Mouse (Mus musculus) MEL (cell line): Measurements from ENCODE around the gene Mlh1. TPM values are rescaled to one million over a fixed set of nuclear protein-coding genes. Genes with fewer than 3 reads are reported as not detected.

Experiments
- DNase-seq: peaks from one replicate; pipeline ENCODE4 v3.0.0; 2011; ENCODE audit warnings: low read depth, low spot score
- H3K27ac ChIP-seq: 2 replicates; pipeline ENCODE4 v1.5.1; 2012; ENCODE audit warnings: low read depth, mild to moderate bottlenecking, control low read depth, low read length, moderate library complexity; ENCODE audit not compliant: control insufficient read depth
- H3K27me3 ChIP-seq, 2 experiments: fragments of 150-350 bp in 1 of 2; sonication (generic) in 1 of 2; 2 replicates each; pipeline ENCODE4 v1.6.1; 2012; ENCODE audit warnings: low read length in 2 of 2, mild to moderate bottlenecking in 2 of 2, improper control_type of control experiment in 1 of 2, moderate library complexity in 1 of 2; ENCODE audit not compliant: insufficient read depth in 2 of 2, control insufficient read depth in 1 of 2
- H3K36me3 ChIP-seq, 2 experiments: 2 replicates each; pipeline ENCODE4 v1.6.1; 2012 to 2014; ENCODE audit warnings: low read length in 2 of 2, improper control_type of control experiment in 1 of 2, inconsistent platforms in 1 of 2, mild to moderate bottlenecking in 1 of 2; ENCODE audit not compliant: insufficient read depth in 2 of 2, control insufficient read depth in 1 of 2
- H3K4me1 ChIP-seq, 2 experiments: fragments of 150-350 bp in 1 of 2; sonication (generic) in 1 of 2; 2 replicates each; pipeline ENCODE4 v1.6.1; 2012; ENCODE audit warnings: low read length in 2 of 2, improper control_type of control experiment in 1 of 2, mild to moderate bottlenecking in 1 of 2; ENCODE audit not compliant: insufficient read depth in 2 of 2, control insufficient read depth in 1 of 2
- H3K4me3 ChIP-seq, 2 experiments: fragments of 150-350 bp in 1 of 2; sonication (generic) in 1 of 2; 2 replicates each; pipeline ENCODE4 v1.5.1; 2012; ENCODE audit warnings: low read depth in 2 of 2, low read length in 2 of 2, mild to moderate bottlenecking in 2 of 2, moderate library complexity in 2 of 2, control low read depth in 1 of 2, improper control_type of control experiment in 1 of 2; ENCODE audit not compliant: control insufficient read depth in 1 of 2, insufficient read depth in 1 of 2
- H3K79me2 ChIP-seq: 2 replicates; pipeline ENCODE4 v1.6.1; 2012; ENCODE audit warnings: mild to moderate bottlenecking, low read length, moderate library complexity; ENCODE audit not compliant: control insufficient read depth, poor library complexity, insufficient read depth
- H3K9ac ChIP-seq: 2 replicates; pipeline ENCODE4 v1.6.1; 2012; ENCODE audit warnings: low read depth, mild to moderate bottlenecking, control low read depth, low read length, moderate library complexity; ENCODE audit not compliant: control insufficient read depth, poor library complexity, severe bottlenecking
- H3K9me3 ChIP-seq: fragments of 150-350 bp; sonication (generic); replicated peaks from 2 replicates; pipeline ENCODE4 v1.6.1; 2012; ENCODE audit warnings: mild to moderate bottlenecking, low read length, improper control_type of control experiment, moderate library complexity; ENCODE audit not compliant: insufficient read depth
- BHLHE40 ChIP-seq: IDR thresholded peaks from 2 replicates; pipeline ENCODE4 v1.6.1; 2012; ENCODE audit warnings: low read depth, mild to moderate bottlenecking, inconsistent platforms, low read length, improper control_type of control experiment, borderline replicate concordance
- CHD2 ChIP-seq: IDR thresholded peaks from 2 replicates; pipeline ENCODE4 v1.6.1; 2011; ENCODE audit warnings: low read length, improper control_type of control experiment
- GABPA ChIP-seq: IDR thresholded peaks from 2 replicates; pipeline ENCODE4 v1.6.1; 2012; ENCODE audit warnings: low read depth, mild to moderate bottlenecking, inconsistent platforms, low read length, improper control_type of control experiment, moderate library complexity
- GATA1 ChIP-seq: IDR thresholded peaks from 2 replicates; pipeline ENCODE4 v1.6.1; 2011; ENCODE audit warnings: low read depth, low read length, improper control_type of control experiment
- HCFC1 ChIP-seq: IDR thresholded peaks from 2 replicates; pipeline ENCODE4 v1.6.1; 2012; ENCODE audit warnings: low read depth, mild to moderate bottlenecking, inconsistent platforms, low read length, improper control_type of control experiment, moderate library complexity
- JUND ChIP-seq: IDR thresholded peaks from 2 replicates; pipeline ENCODE4 v1.6.1; 2011; ENCODE audit warnings: low read depth, mild to moderate bottlenecking, improper control_type of control experiment, low read length
- KAT2A ChIP-seq: conservative IDR thresholded peaks from 2 replicates; pipeline ENCODE4 v1.6.1; 2012; ENCODE audit warnings: low read depth, low read length, improper control_type of control experiment, inconsistent platforms
- MAX ChIP-seq: IDR thresholded peaks from 2 replicates; pipeline ENCODE4 v1.6.1; 2011; ENCODE audit warnings: low read length, improper control_type of control experiment
- MAZ ChIP-seq: IDR thresholded peaks from 2 replicates; pipeline ENCODE4 v1.6.1; 2012; ENCODE audit warnings: low read depth, mild to moderate bottlenecking, inconsistent platforms, low read length, improper control_type of control experiment
- MEF2A ChIP-seq: IDR thresholded peaks from 2 replicates; pipeline ENCODE4 v1.6.1; 2014; ENCODE audit warnings: low read depth, mild to moderate bottlenecking, inconsistent platforms, low read length, improper control_type of control experiment; ENCODE audit not compliant: poor library complexity, insufficient replicate concordance, severe bottlenecking; ENCODE audit errors: extremely low read depth
- MXI1 ChIP-seq: IDR thresholded peaks from 2 replicates; pipeline ENCODE4 v1.6.1; 2011; ENCODE audit warnings: mild to moderate bottlenecking, low read depth, low read length, improper control_type of control experiment
- MYB ChIP-seq: IDR thresholded peaks from 2 replicates; pipeline ENCODE4 v1.6.1; 2011; ENCODE audit warnings: mild to moderate bottlenecking, low read depth, low read length, improper control_type of control experiment
- NRF1 ChIP-seq: IDR thresholded peaks from 2 replicates; pipeline ENCODE4 v1.6.1; 2014; ENCODE audit warnings: low read depth, mild to moderate bottlenecking, inconsistent platforms, low read length, improper control_type of control experiment, moderate library complexity; ENCODE audit not compliant: poor library complexity, insufficient read depth, severe bottlenecking
- POLR2A ChIP-seq, 2 experiments: IDR thresholded peaks; 2 replicates each; pipeline ENCODE4 v1.6.1; 2011 to 2012; ENCODE audit warnings: low read length in 2 of 2, mild to moderate bottlenecking in 2 of 2, control low read depth in 1 of 2, improper control_type of control experiment in 1 of 2, low read depth in 1 of 2, moderate library complexity in 1 of 2; ENCODE audit not compliant: control insufficient read depth in 1 of 2, insufficient read depth in 1 of 2, poor library complexity in 1 of 2
- POLR2AphosphoS2 ChIP-seq: IDR thresholded peaks from 2 replicates; pipeline ENCODE4 v1.6.1; 2011; ENCODE audit warnings: low read length, improper control_type of control experiment
- RAD21 ChIP-seq: IDR thresholded peaks from 2 replicates; pipeline ENCODE4 v1.6.1; 2011; ENCODE audit warnings: mild to moderate bottlenecking, low read depth, low read length, improper control_type of control experiment
- SMC3 ChIP-seq: IDR thresholded peaks from 2 replicates; pipeline ENCODE4 v1.6.1; 2011; ENCODE audit warnings: low read depth, low read length, improper control_type of control experiment
- TBP ChIP-seq: IDR thresholded peaks from 2 replicates; pipeline ENCODE4 v1.8.0; 2011; ENCODE audit warnings: low read depth, low read length, improper control_type of control experiment
- TCF12 ChIP-seq: IDR thresholded peaks from 2 replicates; pipeline ENCODE4 v1.6.1; 2014; ENCODE audit warnings: low read depth, mild to moderate bottlenecking, inconsistent platforms, low read length, improper control_type of control experiment, moderate library complexity
- UBTF ChIP-seq: IDR thresholded peaks from 2 replicates; pipeline ENCODE4 v1.6.1; 2012; ENCODE audit warnings: low read depth, mild to moderate bottlenecking, inconsistent platforms, low read length, improper control_type of control experiment, moderate library complexity, borderline replicate concordance; ENCODE audit not compliant: insufficient read depth
- ZKSCAN1 ChIP-seq: IDR thresholded peaks from 2 replicates; pipeline ENCODE4 v1.6.1; 2012; ENCODE audit warnings: low read depth, mild to moderate bottlenecking, inconsistent platforms, low read length, improper control_type of control experiment, moderate library complexity
- ZMIZ1 ChIP-seq: IDR thresholded peaks from 2 replicates; pipeline ENCODE4 v1.6.1; 2012; ENCODE audit warnings: low read depth, mild to moderate bottlenecking, inconsistent platforms, low read length, improper control_type of control experiment, moderate library complexity
- polyA plus RNA-seq, 2 experiments: library from polyadenylated mRNA; stranded (reverse) in 1 of 2; unstranded in 1 of 2; fragments of >175 nt in 1 of 2; fragments of >200 nt in 1 of 2; gene quantifications; 2 replicates each; pipeline versions ENCODE4 v1.2.1 to v1.2.4; 2012; ENCODE audit warnings: low replicate concordance in 2 of 2, low read depth in 1 of 2; ENCODE audit not compliant: insufficient read length in 2 of 2, insufficient read depth in 1 of 2, missing spikeins in 1 of 2
- total RNA-seq: library from RNA; depleted of rRNA; stranded (reverse); fragments of 300-350 nt; gene quantifications from 2 replicates; pipeline ENCODE4 v1.2.3, GENCODE M21; 2012

Gene Mlh1
- total and polyA plus RNA-seq, 3 experiments: 21.8 to 31.7 TPM; not detected in 1

DNA sequence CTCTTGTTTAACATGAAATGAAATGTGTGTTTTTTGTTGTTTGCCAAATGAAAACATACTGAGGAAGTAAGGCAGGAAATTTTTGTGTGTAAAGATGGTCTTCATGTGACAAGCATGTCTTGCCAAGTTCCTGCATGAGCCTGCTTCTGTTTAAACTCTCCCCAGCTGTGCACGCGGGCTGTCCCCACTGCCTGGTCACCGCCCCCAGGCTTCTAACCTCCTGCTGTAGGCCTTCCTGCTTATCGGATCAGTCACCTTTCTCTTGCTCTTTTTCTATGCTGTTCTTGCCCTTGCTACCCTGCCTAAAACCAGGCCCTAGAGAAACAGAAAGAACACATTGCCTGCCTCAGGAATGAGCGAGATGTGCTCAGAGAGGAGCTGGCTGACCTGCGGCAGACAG, 58.1 kb downstream of the Mlh1 start:
- Histone ChIP-seq H3K79me2 (no peaks in the 10 kb centered on the region), H3K9me3 (no peaks in the 10 kb centered on the region), H3K36me3 (no peaks in the 10 kb centered on the region), H3K4me3 (no peak overlapping the region), H3K4me1 (no peaks in the 10 kb centered on the region), H3K27me3 (no peaks in the 10 kb centered on the region), H3K27ac (no peak overlapping the region), H3K9ac (no peak overlapping the region)
- no peak for DNase-seq
- TF ChIP-seq JUND (no peak), GABPA (no peak), MYB (no peak), MAZ (no peak), GATA1 (no peak), HCFC1 (no peak), TBP (no peak)
- TF ChIP-seq, all 39 proteins: peak for 0

DNA sequence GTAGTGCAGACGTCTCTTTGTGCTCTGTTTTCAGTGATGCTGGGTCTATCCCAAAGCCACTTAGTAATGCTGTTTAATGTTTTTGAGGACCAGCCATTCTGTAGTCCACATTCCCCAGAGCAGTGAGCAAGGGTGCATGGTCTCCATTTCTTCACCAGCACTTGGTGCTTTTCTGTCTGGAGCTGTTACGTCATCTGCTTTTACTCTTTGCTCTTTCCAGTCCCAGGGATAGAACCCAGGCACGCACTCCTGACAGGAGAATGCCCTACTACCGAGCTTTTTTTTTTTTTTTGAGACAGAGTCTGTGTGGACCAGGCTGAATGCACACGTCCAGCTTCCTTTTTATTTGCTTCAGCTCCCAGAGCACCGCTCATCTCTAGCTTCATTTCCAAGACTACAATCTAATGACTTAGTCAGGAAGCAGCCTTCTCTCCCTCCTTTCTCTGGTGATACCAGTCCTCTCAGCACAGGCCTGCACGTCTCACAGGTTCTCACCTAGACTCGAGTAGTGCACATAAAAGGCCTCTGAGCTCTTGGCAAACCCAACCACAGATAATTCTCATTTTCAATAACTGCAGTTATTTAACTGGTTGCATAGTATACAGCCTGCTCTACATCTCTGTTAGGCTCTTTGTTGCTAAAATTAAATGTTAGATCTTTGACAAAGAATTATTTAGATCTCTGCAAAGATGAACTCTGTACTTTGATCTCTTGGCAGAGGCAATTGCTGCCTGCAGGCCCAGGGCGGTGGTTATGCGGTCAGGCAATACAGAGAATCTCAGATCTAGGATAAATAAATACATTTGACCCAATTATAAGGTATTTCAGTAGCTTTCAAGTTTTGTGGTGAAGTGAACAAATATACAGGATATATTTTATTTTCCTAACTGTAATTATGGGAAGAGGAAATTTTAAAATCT, 60.2 kb downstream of the Mlh1 start:
- no peaks in the 10 kb centered on the region for H3K79me2 ChIP-seq
- H3K4me1 ChIP-seq: no peaks in the 10 kb centered on the region
- no peak for DNase-seq
- no peak overlapping the region for H3K4me3 ChIP-seq
- H3K36me3 ChIP-seq: no peaks in the 10 kb centered on the region
- no peak overlapping the region for H3K27ac ChIP-seq
- no peak for TF ChIP-seq SMC3
- TF ChIP-seq POLR2AphosphoS2: no peak
- no peak for TF ChIP-seq TCF12
- no peak for TF ChIP-seq RAD21
- TF ChIP-seq UBTF: no peak
- no peak for TF ChIP-seq CHD2
- TF ChIP-seq POLR2A (IDR thresholded peaks at IDR 0.05; ENCODE audit: control insufficient read depth in 1 of 2, insufficient read depth in 1 of 2, low read depth in 1 of 2, low read length in 2 of 2, poor library complexity in 1 of 2): no peak
- TF ChIP-seq MAX: no peak
- TF ChIP-seq ZMIZ1: no peak
- TF ChIP-seq ZKSCAN1: no peak
- no peak for TF ChIP-seq NRF1
- TF ChIP-seq MXI1: no peak
- no peak for TF ChIP-seq BHLHE40
- no peak for TF ChIP-seq MAZ
- TF ChIP-seq MEF2A: no peak
- TF ChIP-seq KAT2A: no peak
- H3K27me3 ChIP-seq: no peaks in the 10 kb centered on the region
- no peak overlapping the region for H3K9ac ChIP-seq
- no peaks in the 10 kb centered on the region for H3K9me3 ChIP-seq
